In the genomic region with DNA sequence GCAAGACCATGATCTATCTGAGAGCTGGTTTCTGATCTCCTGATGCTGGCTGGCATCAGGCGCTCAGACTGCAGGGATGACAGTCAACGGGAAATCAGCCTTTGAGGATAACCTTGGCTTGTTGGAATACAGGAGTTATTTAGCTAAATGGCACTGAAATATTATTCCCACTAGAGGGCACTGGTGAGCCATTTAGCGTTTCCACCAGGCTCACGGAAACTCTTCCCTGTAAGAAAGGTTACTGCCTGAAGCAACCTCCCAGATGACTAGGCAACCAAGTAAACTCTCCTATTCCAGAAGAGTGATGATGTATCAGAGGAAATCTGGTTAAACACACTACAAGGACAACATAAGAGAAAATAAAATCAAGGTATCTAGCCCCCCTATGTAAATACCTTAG, we compare ENCODE assay signal across 8 mouse cellular contexts. TPM values are rescaled to one million over a fixed set of nuclear protein-coding genes. Genes with fewer than 3 reads are reported as not detected.
DNase-seq lines count a peak whose midpoint lies in the region; ATAC-seq and TF ChIP-seq lines count a peak whose summit lies in the region.

No protein-coding gene starts in this region.

- 0% methylated on average over 4 of the region's 4 CpGs for WGBS in thymus, adult 2 months
- WGBS in embryonic facial prominence, embryonic 14.5 days = 2% methylated on average over 4 of the region's 4 CpGs
- whole genome bisulfite sequencing in midbrain, embryonic 16.5 days = under 1% methylated on average over 4 of the region's 4 CpGs

- ATAC-seq in embryonic facial prominence, embryonic 14.5 days (ENCODE audit: low read depth) = no peak
- no peak for ATAC-seq in midbrain, embryonic 16.5 days

- no peak for TF ChIP-seq POLR2A in thymus, adult 2 months (IDR thresholded peaks at IDR 0.05; ENCODE audit: control insufficient read depth, extremely low read depth, insufficient read depth, low read length, poor library complexity)

- 0 out of 2 replicates have a peak, but pooled peaks cover 6% of the 10 kb centered on the region for H3K9me3 ChIP-seq in embryonic facial prominence, embryonic 14.5 days (ENCODE audit: control insufficient read depth, low read length)
- no peaks in the 10 kb centered on the region for H3K9me3 ChIP-seq in midbrain, embryonic 16.5 days (replicated peaks; ENCODE audit: control insufficient read depth, low read length, poor library complexity, severe bottlenecking)

- H3K4me2 ChIP-seq in embryonic facial prominence, embryonic 14.5 days (ENCODE audit: low read depth, low read length) = no peak overlapping the region
- H3K4me2 ChIP-seq in midbrain, embryonic 16.5 days (ENCODE audit: low read length) = no peak overlapping the region

- H3K9ac ChIP-seq in embryonic facial prominence, embryonic 14.5 days (ENCODE audit: low read depth, low read length) = no peak overlapping the region
- peak overlapping the region; percentile 33; the same call in 1 of the 2 replicates for H3K9ac ChIP-seq in midbrain, embryonic 16.5 days (ENCODE audit: low read depth, low read length)

- H3K27ac ChIP-seq in thymus, adult 2 months (ENCODE audit: control insufficient read depth, insufficient read depth, low read length) = no peak overlapping the region
- no peak overlapping the region for H3K27ac ChIP-seq in embryonic facial prominence, embryonic 14.5 days (replicated peaks; ENCODE audit: low read depth, low read length)
- H3K27ac ChIP-seq in midbrain, embryonic 16.5 days (ENCODE audit: low read length) = no peak overlapping the region; the same call in 1 of the 2 replicates

- TF ChIP-seq CTCF in thymus, adult 2 months (IDR thresholded peaks at IDR 0.05; ENCODE audit: borderline replicate concordance, control insufficient read depth, extremely low read depth, insufficient read depth, low read length, poor library complexity) = no peak

- no peaks in the 10 kb centered on the region for H3K36me3 ChIP-seq in thymus, adult 2 months (ENCODE audit: control insufficient read depth, insufficient read depth, low read length)
- no peaks in the 10 kb centered on the region for H3K36me3 ChIP-seq in embryonic facial prominence, embryonic 14.5 days (ENCODE audit: control insufficient read depth, insufficient read depth, low read length)
- no peaks in the 10 kb centered on the region for H3K36me3 ChIP-seq in midbrain, embryonic 16.5 days (ENCODE audit: control insufficient read depth, insufficient read depth, low read length)

- DNase-seq in thymus, adult 2 months = peak; percentile 76
- no peak for DNase-seq in thymus, adult 18-20 months
- peak; percentile 37 for DNase-seq in adrenal gland, postnatal 25 days
- peak; percentile 90 for DNase-seq in embryonic facial prominence, embryonic 14.5 days (ENCODE audit: low spot score)
- DNase-seq in hindlimb bud, embryonic 11.5 days (ENCODE audit: extremely low spot score, low read depth, low spot score) = peak; percentile 98
- peak; percentile 29 to 51 for DNase-seq in left cerebral cortex, adult 8-10 months (ENCODE audit: low spot score in 2 of 2)
- DNase-seq in testis, postnatal 10 days (ENCODE audit: low spot score) = peak; percentile 65

- H3K4me3 ChIP-seq in thymus, adult 2 months (ENCODE audit: control insufficient read depth, insufficient read depth, low read length) = no peak overlapping the region
- H3K4me3 ChIP-seq in embryonic facial prominence, embryonic 14.5 days (ENCODE audit: low read depth, low read length) = no peak overlapping the region
- H3K4me3 ChIP-seq in midbrain, embryonic 16.5 days (ENCODE audit: low read depth, low read length) = no peak overlapping the region

- no peaks in the 10 kb centered on the region for H3K27me3 ChIP-seq in thymus, adult 2 months (ENCODE audit: control insufficient read depth, insufficient read depth, low read length)
- H3K27me3 ChIP-seq in embryonic facial prominence, embryonic 14.5 days (replicated peaks; ENCODE audit: control insufficient read depth, insufficient read depth, low read length) = no peaks in the 10 kb centered on the region
- H3K27me3 ChIP-seq in midbrain, embryonic 16.5 days (ENCODE audit: control insufficient read depth, insufficient read depth, low read depth, low read length) = no peaks in the 10 kb centered on the region

- peaks cover 11% of the 10 kb centered on the region for H3K4me1 ChIP-seq in thymus, adult 2 months (replicated peaks; ENCODE audit: control insufficient read depth, insufficient read depth, low read length)
- peaks cover 17% of the 10 kb centered on the region for H3K4me1 ChIP-seq in embryonic facial prominence, embryonic 14.5 days (ENCODE audit: control insufficient read depth, insufficient read depth, low read length)
- H3K4me1 ChIP-seq in midbrain, embryonic 16.5 days (ENCODE audit: control insufficient read depth, insufficient read depth, low read length) = peaks cover 10% of the 10 kb centered on the region

RNA-seq across cellular contexts. Expression of gene Ptp4a2, which starts 25.8 kb away (rescaled TPM):
- polyA plus RNA-seq in thymus, adult 2 months (2012; rRNA removed) = 59.5 and 71.6 TPM in 2 replicates
- total RNA-seq in adrenal gland, postnatal 25 days (2021) = 401 TPM in 2 replicates
- 306 and 319 TPM in 2 replicates for polyA plus RNA-seq in embryonic facial prominence, embryonic 14.5 days (2014; fragmentation: Nextera tagmentation; extraction: Ambion mirVana)
- total RNA-seq in left cerebral cortex, adult 8-10 months (2022) = 100 to 1,000 TPM; 128 to 154 (median 142) TPM
- polyA plus RNA-seq in midbrain, embryonic 16.5 days (2015; fragmentation: Nextera tagmentation; extraction: Ambion mirVana) = 222 and 255 TPM in 2 replicates

RNA-seq across cellular contexts. Expression of gene Khdrbs1, which starts 43.1 kb away (rescaled TPM):
- polyA plus RNA-seq in thymus, adult 2 months (2012; rRNA removed) = 126 and 209 TPM in 2 replicates
- total RNA-seq in adrenal gland, postnatal 25 days (2021) = 81.6 and 89.4 TPM in 2 replicates
- 94.2 and 104 TPM in 2 replicates for polyA plus RNA-seq in embryonic facial prominence, embryonic 14.5 days (2014; fragmentation: Nextera tagmentation; extraction: Ambion mirVana)
- total RNA-seq in left cerebral cortex, adult 8-10 months (2022) = 10 to 100 TPM; 89.9 to 93.5 (median 91.2) TPM
- polyA plus RNA-seq in midbrain, embryonic 16.5 days (2015; fragmentation: Nextera tagmentation; extraction: Ambion mirVana) = 116 and 132 TPM in 2 replicates

Comparison
In these comparisons a context has a peak if more than half of its experiments do, and no peak if none do; other contexts are left out.
1. DNase-seq: peak in thymus, adult 2 months (single experiment), adrenal gland, postnatal 25 days (single experiment), embryonic facial prominence, embryonic 14.5 days (single experiment), hindlimb bud, embryonic 11.5 days (single experiment), left cerebral cortex, adult 8-10 months (2 of 2) and testis, postnatal 10 days (single experiment); none in thymus, adult 18-20 months (0 of 2).